Mouse (Mus musculus) heart, adult 2 months (tissue): ENCODE measurements at regions not wholly inside any gene's neighbourhood (a gene's known extent, or its start where the extent isn't known, plus 50 kb on each side); places are given as distances from the start of the nearest gene placed in this dataset.
"Not testable (repeated sequence)": the region's sequence is repeated elsewhere in the genome, so short reads cannot be mapped to it uniquely, and the experiment has no call there.

Experiments used
- DNase-seq, 2 experiments: peaks; one replicate each; pipeline ENCODE4 v3.0.0; 2021
- H3K27ac ChIP-seq: fragments of 200-600 bp; 2 replicates; pipeline ENCODE4 v1.8.1; 2022
- H3K27me3 ChIP-seq: fragments of 200-500 bp; 2 replicates; pipeline ENCODE4 v1.6.1; 2012; ENCODE audit warnings: mild to moderate bottlenecking, low read length, inconsistent platforms, mixed read lengths; ENCODE audit not compliant: control insufficient read depth, insufficient read depth
- H3K36me3 ChIP-seq: fragments of 200-500 bp; 2 replicates; pipeline ENCODE4 v1.6.1; 2012; ENCODE audit warnings: low read length, inconsistent platforms; ENCODE audit not compliant: control insufficient read depth, insufficient read depth
- H3K4me1 ChIP-seq: fragments of 200-500 bp; 2 replicates; pipeline ENCODE4 v1.6.1; 2011; ENCODE audit warnings: low read length; ENCODE audit not compliant: control insufficient read depth, insufficient read depth
- H3K4me3 ChIP-seq: fragments of 200-600 bp; 2 replicates; pipeline ENCODE4 v1.8.1; 2022
- H3K79me2 ChIP-seq: fragments of 200-500 bp; replicated peaks from 2 replicates; pipeline ENCODE4 v1.6.1; 2012; ENCODE audit warnings: mild to moderate bottlenecking, inconsistent platforms, low read length, moderate library complexity, mixed read lengths; ENCODE audit not compliant: control insufficient read depth, insufficient read depth
- H3K9ac ChIP-seq: fragments of 200-500 bp; 2 replicates; pipeline ENCODE4 v1.6.1; 2012; ENCODE audit warnings: low read depth, mild to moderate bottlenecking, control low read depth, inconsistent platforms, low read length, mixed read lengths
- CTCF ChIP-seq: fragments of 200-600 bp; IDR thresholded peaks from 2 replicates; pipeline ENCODE4 v1.8.1; 2022; ENCODE audit warnings: antibody characterized with exemption, mild to moderate bottlenecking, moderate library complexity
- EP300 ChIP-seq: fragments of 200-500 bp; IDR thresholded peaks from 2 replicates; pipeline ENCODE4 v1.6.1; 2011; ENCODE audit warnings: low read depth, low read length, control low read depth; ENCODE audit not compliant: insufficient read depth
- POLR2A ChIP-seq: fragments of 200-500 bp; IDR thresholded peaks from 2 replicates; pipeline ENCODE4 v1.6.1; 2011; ENCODE audit warnings: mild to moderate bottlenecking, low read depth, low read length, control low read depth; ENCODE audit not compliant: insufficient read depth
- WGBS: fragments of 180-500 bp; shearing (Covaris S2); methylation state at CpG from one replicate; pipeline ENCODE4 v1.1.7; 2018; 5-methylcytosine and 5-hydroxymethylcytosine counted together
- intact Hi-C: fragments of 180-260 bp; cut with DNase I; formaldehyde crosslinking; loops from one replicate; pipeline ENCODE4 v1.15.1; 2025

GRCm38 (mm10) chr8:20436956-20437355 lies 73.9 kb upstream of the Gm15319 start:
- DNase-seq: peak; percentile 31 to 42
- H3K9ac ChIP-seq: not testable (repeated sequence)
- WGBS: 51% methylated on average over 4 of the region's 4 CpGs

GRCm38 (mm10) chr8:20433236-20433635 lies 70.2 kb upstream of the Gm15319 start:
- DNase-seq: peak; percentile 4 to 37
- H3K27ac ChIP-seq, H3K4me1 ChIP-seq, H3K9ac ChIP-seq, H3K79me2 ChIP-seq, H3K27me3 ChIP-seq, intact Hi-C loops, H3K36me3 ChIP-seq, H3K4me3 ChIP-seq: not testable (repeated sequence)

More at GRCm38 (mm10) chr8:20436956-20437355, 73.9 kb upstream of the Gm15319 start:
- H3K4me1 ChIP-seq, H3K27ac ChIP-seq, H3K27me3 ChIP-seq, H3K36me3 ChIP-seq, H3K4me3 ChIP-seq, intact Hi-C loops, H3K79me2 ChIP-seq: not testable (repeated sequence)

- H3K27ac ChIP-seq, H3K36me3 ChIP-seq, H3K4me3 ChIP-seq, intact Hi-C loops, H3K9ac ChIP-seq, DNase-seq, H3K27me3 ChIP-seq, H3K4me1 ChIP-seq, H3K79me2 ChIP-seq: not testable (repeated sequence)
- WGBS: 89% methylated on average over 4 of the region's 4 CpGs
These were observed 66.5 kb upstream of the Gm15319 start for GRCm38 (mm10) chr8:20429469-20429868.

GRCm38 (mm10) chr8:20424903-20425222 lies 61.9 kb upstream of the Gm15319 start:
- H3K4me3 ChIP-seq: peak overlapping the region; percentile 69
- H3K4me1 ChIP-seq, H3K27me3 ChIP-seq, intact Hi-C loops, H3K36me3 ChIP-seq, H3K79me2 ChIP-seq, H3K9ac ChIP-seq, DNase-seq: not testable (repeated sequence)
- H3K27ac ChIP-seq: peak overlapping the region; percentile 24; the same call in 1 of the 2 replicates
- WGBS: 17% methylated on average over 3 of the region's 3 CpGs

- Histone ChIP-seq H3K9ac (peak overlapping the region; percentile 95), H3K4me3 (peak overlapping the region; percentile 69), H3K27ac (peak overlapping the region; percentile 63)
- H3K36me3 ChIP-seq, H3K79me2 ChIP-seq, H3K4me1 ChIP-seq, H3K27me3 ChIP-seq, intact Hi-C loops: not testable (repeated sequence)
- 2% methylated on average over 70 of the region's 72 CpGs for WGBS
- TF ChIP-seq POLR2A (peak; percentile 24; the same call in 1 of the 2 replicates), EP300 (peak; percentile 62; the same call in 1 of the 2 replicates), CTCF (peak; percentile 74)
- DNase-seq: peak; percentile 100
These were observed 61.3 kb upstream of the Gm15319 start for GRCm38 (mm10) chr8:20424104-20424902.

GRCm38 (mm10) chr8:20420807-20421206 lies 57.8 kb upstream of the Gm15319 start:
- DNase-seq, intact Hi-C loops: not testable (repeated sequence)

More at GRCm38 (mm10) chr8:20420807-20421206, 57.8 kb upstream of the Gm15319 start:
- H3K9ac ChIP-seq, H3K79me2 ChIP-seq, H3K4me3 ChIP-seq, H3K27me3 ChIP-seq, H3K4me1 ChIP-seq, H3K27ac ChIP-seq, H3K36me3 ChIP-seq: not testable (repeated sequence)
